Mouse (Mus musculus) MEL (cell line): ENCODE measurements around the gene Pcca. TPM values are rescaled to one million over a fixed set of nuclear protein-coding genes. Genes with fewer than 3 reads are reported as not detected.
"Not testable (repeated sequence)": the region's sequence is repeated elsewhere in the genome, so short reads cannot be mapped to it uniquely, and the experiment has no call there.

Experiments used
- DNase-seq: peaks from one replicate; pipeline ENCODE4 v3.0.0; 2011; ENCODE audit warnings: low read depth, low spot score
- H3K27ac ChIP-seq: 2 replicates; pipeline ENCODE4 v1.5.1; 2012; ENCODE audit warnings: low read depth, mild to moderate bottlenecking, control low read depth, low read length, moderate library complexity; ENCODE audit not compliant: control insufficient read depth
- H3K27me3 ChIP-seq, 2 experiments: fragments of 150-350 bp in 1 of 2; sonication (generic) in 1 of 2; 2 replicates each; pipeline ENCODE4 v1.6.1; 2012; ENCODE audit warnings: low read length in 2 of 2, mild to moderate bottlenecking in 2 of 2, improper control_type of control experiment in 1 of 2, moderate library complexity in 1 of 2; ENCODE audit not compliant: insufficient read depth in 2 of 2, control insufficient read depth in 1 of 2
- H3K36me3 ChIP-seq, 2 experiments: 2 replicates each; pipeline ENCODE4 v1.6.1; 2012 to 2014; ENCODE audit warnings: low read length in 2 of 2, improper control_type of control experiment in 1 of 2, inconsistent platforms in 1 of 2, mild to moderate bottlenecking in 1 of 2; ENCODE audit not compliant: insufficient read depth in 2 of 2, control insufficient read depth in 1 of 2
- H3K4me1 ChIP-seq, 2 experiments: fragments of 150-350 bp in 1 of 2; sonication (generic) in 1 of 2; 2 replicates each; pipeline ENCODE4 v1.6.1; 2012; ENCODE audit warnings: low read length in 2 of 2, improper control_type of control experiment in 1 of 2, mild to moderate bottlenecking in 1 of 2; ENCODE audit not compliant: insufficient read depth in 2 of 2, control insufficient read depth in 1 of 2
- H3K4me3 ChIP-seq, 2 experiments: fragments of 150-350 bp in 1 of 2; sonication (generic) in 1 of 2; 2 replicates each; pipeline ENCODE4 v1.5.1; 2012; ENCODE audit warnings: low read depth in 2 of 2, low read length in 2 of 2, mild to moderate bottlenecking in 2 of 2, moderate library complexity in 2 of 2, control low read depth in 1 of 2, improper control_type of control experiment in 1 of 2; ENCODE audit not compliant: control insufficient read depth in 1 of 2, insufficient read depth in 1 of 2
- H3K79me2 ChIP-seq: 2 replicates; pipeline ENCODE4 v1.6.1; 2012; ENCODE audit warnings: mild to moderate bottlenecking, low read length, moderate library complexity; ENCODE audit not compliant: control insufficient read depth, poor library complexity, insufficient read depth
- H3K9ac ChIP-seq: 2 replicates; pipeline ENCODE4 v1.6.1; 2012; ENCODE audit warnings: low read depth, mild to moderate bottlenecking, control low read depth, low read length, moderate library complexity; ENCODE audit not compliant: control insufficient read depth, poor library complexity, severe bottlenecking
- H3K9me3 ChIP-seq: fragments of 150-350 bp; sonication (generic); replicated peaks from 2 replicates; pipeline ENCODE4 v1.6.1; 2012; ENCODE audit warnings: mild to moderate bottlenecking, low read length, improper control_type of control experiment, moderate library complexity; ENCODE audit not compliant: insufficient read depth
- BHLHE40 ChIP-seq: IDR thresholded peaks from 2 replicates; pipeline ENCODE4 v1.6.1; 2012; ENCODE audit warnings: low read depth, mild to moderate bottlenecking, inconsistent platforms, low read length, improper control_type of control experiment, borderline replicate concordance
- CTCF ChIP-seq, 3 experiments: IDR thresholded peaks in 2 of 3; conservative IDR thresholded peaks in 1 of 3; 2 replicates each; pipeline ENCODE4 v1.5.1; 2011 to 2012; ENCODE audit warnings: low read length in 3 of 3, low read depth in 2 of 3, mild to moderate bottlenecking in 2 of 3, improper control_type of control experiment in 1 of 3, inconsistent platforms in 1 of 3, mixed read lengths in 1 of 3, moderate library complexity in 1 of 3; ENCODE audit not compliant: control insufficient read depth in 1 of 3, insufficient read depth in 1 of 3, poor library complexity in 1 of 3, severe bottlenecking in 1 of 3
- ELF1 ChIP-seq: IDR thresholded peaks from 2 replicates; pipeline ENCODE4 v1.6.1; 2014; ENCODE audit warnings: low read depth, mild to moderate bottlenecking, inconsistent platforms, low read length, improper control_type of control experiment, moderate library complexity
- EP300 ChIP-seq, 2 experiments: IDR thresholded peaks; 2 replicates each; pipeline ENCODE4 v1.6.1; 2011; ENCODE audit warnings: improper control_type of control experiment in 2 of 2, low read length in 2 of 2, low read depth in 1 of 2, mild to moderate bottlenecking in 1 of 2
- GATA1 ChIP-seq: IDR thresholded peaks from 2 replicates; pipeline ENCODE4 v1.6.1; 2011; ENCODE audit warnings: low read depth, low read length, improper control_type of control experiment
- HCFC1 ChIP-seq: IDR thresholded peaks from 2 replicates; pipeline ENCODE4 v1.6.1; 2012; ENCODE audit warnings: low read depth, mild to moderate bottlenecking, inconsistent platforms, low read length, improper control_type of control experiment, moderate library complexity
- MXI1 ChIP-seq: IDR thresholded peaks from 2 replicates; pipeline ENCODE4 v1.6.1; 2011; ENCODE audit warnings: mild to moderate bottlenecking, low read depth, low read length, improper control_type of control experiment
- MYC ChIP-seq: IDR thresholded peaks from 2 replicates; pipeline ENCODE4 v1.6.1; 2011; ENCODE audit warnings: low read depth, mild to moderate bottlenecking, low read length, improper control_type of control experiment, moderate library complexity
- NELFE ChIP-seq: IDR thresholded peaks from 2 replicates; pipeline ENCODE4 v1.6.1; 2011; ENCODE audit warnings: low read depth, low read length, improper control_type of control experiment
- POLR2A ChIP-seq, 2 experiments: IDR thresholded peaks; 2 replicates each; pipeline ENCODE4 v1.6.1; 2011 to 2012; ENCODE audit warnings: low read length in 2 of 2, mild to moderate bottlenecking in 2 of 2, control low read depth in 1 of 2, improper control_type of control experiment in 1 of 2, low read depth in 1 of 2, moderate library complexity in 1 of 2; ENCODE audit not compliant: control insufficient read depth in 1 of 2, insufficient read depth in 1 of 2, poor library complexity in 1 of 2
- POLR2AphosphoS5 ChIP-seq: IDR thresholded peaks from 2 replicates; pipeline ENCODE4 v1.6.1; 2012; ENCODE audit warnings: low read depth, borderline replicate concordance, mild to moderate bottlenecking, inconsistent platforms, low read length, moderate library complexity, mixed read lengths
- RCOR1 ChIP-seq: IDR thresholded peaks from 2 replicates; pipeline ENCODE4 v1.6.1; 2012; ENCODE audit warnings: low read depth, mild to moderate bottlenecking, inconsistent platforms, low read length, improper control_type of control experiment
- SMC3 ChIP-seq: IDR thresholded peaks from 2 replicates; pipeline ENCODE4 v1.6.1; 2011; ENCODE audit warnings: low read depth, low read length, improper control_type of control experiment
- TCF12 ChIP-seq: IDR thresholded peaks from 2 replicates; pipeline ENCODE4 v1.6.1; 2014; ENCODE audit warnings: low read depth, mild to moderate bottlenecking, inconsistent platforms, low read length, improper control_type of control experiment, moderate library complexity
- UBTF ChIP-seq: IDR thresholded peaks from 2 replicates; pipeline ENCODE4 v1.6.1; 2012; ENCODE audit warnings: low read depth, mild to moderate bottlenecking, inconsistent platforms, low read length, improper control_type of control experiment, moderate library complexity, borderline replicate concordance; ENCODE audit not compliant: insufficient read depth
- ZKSCAN1 ChIP-seq: IDR thresholded peaks from 2 replicates; pipeline ENCODE4 v1.6.1; 2012; ENCODE audit warnings: low read depth, mild to moderate bottlenecking, inconsistent platforms, low read length, improper control_type of control experiment, moderate library complexity
- ZMIZ1 ChIP-seq: IDR thresholded peaks from 2 replicates; pipeline ENCODE4 v1.6.1; 2012; ENCODE audit warnings: low read depth, mild to moderate bottlenecking, inconsistent platforms, low read length, improper control_type of control experiment, moderate library complexity
- ZNF384 ChIP-seq: IDR thresholded peaks from 2 replicates; pipeline ENCODE4 v1.6.1; 2012; ENCODE audit warnings: low read depth, mild to moderate bottlenecking, inconsistent platforms, low read length, improper control_type of control experiment
- polyA plus RNA-seq, 2 experiments: library from polyadenylated mRNA; stranded (reverse) in 1 of 2; unstranded in 1 of 2; fragments of >175 nt in 1 of 2; fragments of >200 nt in 1 of 2; gene quantifications; 2 replicates each; pipeline versions ENCODE4 v1.2.1 to v1.2.4; 2012; ENCODE audit warnings: low replicate concordance in 2 of 2, low read depth in 1 of 2; ENCODE audit not compliant: insufficient read length in 2 of 2, insufficient read depth in 1 of 2, missing spikeins in 1 of 2
- total RNA-seq: library from RNA; depleted of rRNA; stranded (reverse); fragments of 300-350 nt; gene quantifications from 2 replicates; pipeline ENCODE4 v1.2.3, GENCODE M21; 2012

The Pcca gene
- total and polyA plus RNA-seq, 3 experiments, result 21.2 to 22.7 TPM; not detected in 1

DNA sequence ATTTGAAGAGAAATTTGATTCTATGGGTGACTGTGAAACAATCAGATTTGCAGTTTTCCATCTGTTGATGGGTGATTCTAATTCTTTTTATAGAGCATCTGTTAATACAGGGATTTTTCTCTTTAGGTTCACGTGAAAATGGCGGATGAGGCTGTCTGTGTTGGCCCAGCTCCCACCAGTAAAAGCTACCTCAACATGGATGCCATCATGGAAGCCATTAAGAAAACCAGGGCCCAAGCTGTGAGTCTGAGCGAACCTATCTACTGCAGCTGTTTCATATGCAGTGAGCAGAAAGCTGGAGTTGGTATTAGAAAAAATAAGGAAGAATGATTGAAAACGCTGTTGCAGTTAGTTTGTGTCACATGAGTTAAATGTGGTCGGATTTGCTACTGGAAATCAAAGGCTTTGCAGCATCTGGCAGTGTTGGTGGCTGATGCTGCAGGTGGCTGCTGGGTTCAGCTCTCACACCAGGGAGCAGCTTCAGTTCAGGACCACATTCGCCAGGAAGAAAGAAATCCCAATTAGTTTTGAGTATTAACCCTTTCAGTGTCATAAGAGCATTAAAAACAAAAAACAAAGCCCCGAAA lies 48.5 kb downstream of the Pcca start:
- no peaks in the 10 kb centered on the region for H3K36me3 ChIP-seq
- no peaks in the 10 kb centered on the region for H3K4me1 ChIP-seq
- DNase-seq, result no peak
- no peaks in the 10 kb centered on the region for H3K9me3 ChIP-seq
- H3K27ac ChIP-seq, result no peak overlapping the region
- H3K9ac ChIP-seq, result no peak overlapping the region
- no peaks in the 10 kb centered on the region for H3K79me2 ChIP-seq
- H3K27me3 ChIP-seq, result no peaks in the 10 kb centered on the region
- no peak overlapping the region for H3K4me3 ChIP-seq
- TF ChIP-seq GATA1 (no peak), ELF1 (no peak), HCFC1 (no peak), POLR2A (IDR thresholded peaks at IDR 0.05; ENCODE audit: control insufficient read depth in 1 of 2, insufficient read depth in 1 of 2, low read depth in 1 of 2, low read length in 2 of 2, poor library complexity in 1 of 2) (no peak), CTCF (IDR thresholded peaks at IDR 0.05 in 2 of 3, conservative IDR thresholded peaks at IDR 0.05 in 1 of 3; ENCODE audit: control insufficient read depth in 1 of 3, insufficient read depth in 1 of 3, low read depth in 2 of 3, low read length in 3 of 3, poor library complexity in 1 of 3, severe bottlenecking in 1 of 3) (no peak), NELFE (no peak), EP300 (IDR thresholded peaks at IDR 0.05; ENCODE audit: low read depth in 1 of 2, low read length in 2 of 2) (no peak), UBTF (no peak), TCF12 (no peak), ZNF384 (no peak), POLR2AphosphoS5 (no peak), ZKSCAN1 (no peak), ZMIZ1 (no peak), SMC3 (no peak), RCOR1 (no peak), MYC (no peak), BHLHE40 (no peak), MXI1 (no peak)
- TF ChIP-seq, all 39 proteins: peak for 0

DNA sequence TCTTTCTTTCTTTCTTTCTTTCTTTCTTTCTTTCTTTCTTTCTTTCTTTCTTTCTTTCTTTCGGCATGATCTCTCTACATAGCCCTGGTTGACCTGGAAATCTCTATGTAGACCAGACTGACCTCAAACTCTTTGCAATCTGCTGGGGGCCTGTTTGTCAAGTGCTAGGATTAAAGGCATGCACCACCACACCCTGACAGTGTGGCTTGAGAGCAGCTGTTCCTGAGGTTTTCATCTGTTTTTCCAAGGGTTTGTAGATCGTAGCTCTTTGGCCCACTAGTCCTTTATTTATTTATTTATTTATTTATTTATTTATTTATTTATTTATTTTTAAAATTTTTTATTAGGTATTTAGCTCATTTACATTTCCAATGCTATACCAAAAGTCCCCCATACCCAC lies 50.0 kb downstream of the Pcca start:
- not testable (repeated sequence) for H3K36me3 ChIP-seq, H3K4me1 ChIP-seq, H3K9me3 ChIP-seq, H3K4me3 ChIP-seq, H3K9ac ChIP-seq, H3K27me3 ChIP-seq, DNase-seq, H3K27ac ChIP-seq, H3K79me2 ChIP-seq
